In genomic region chr5:31202933-31203332, GRCm38 (mm10) we compare ENCODE assay signal across 8 mouse cellular contexts. TPM values are rescaled to one million over a fixed set of nuclear protein-coding genes. Genes with fewer than 3 reads are reported as not detected.
DNase-seq lines count a peak whose midpoint lies in the region; ATAC-seq and TF ChIP-seq lines count a peak whose summit lies in the region.

No protein-coding gene starts in this region.

- peaks cover 79% of the 10 kb centered on the region for H3K36me3 ChIP-seq in heart, embryonic 12.5 days
- peaks cover 10 to 37% of the 10 kb centered on the region in 2 experiments for H3K36me3 ChIP-seq in MEL (ENCODE audit: control insufficient read depth in 1 of 2, insufficient read depth in 2 of 2, low read length in 2 of 2)
- peaks cover 11% of the 10 kb centered on the region for H3K36me3 ChIP-seq in hindbrain, embryonic 11.5 days (ENCODE audit: control insufficient read depth, insufficient read depth, low read length)
- peaks cover 27% of the 10 kb centered on the region for H3K36me3 ChIP-seq in midbrain, embryonic 11.5 days (ENCODE audit: control insufficient read depth, insufficient read depth, low read length)
- H3K36me3 ChIP-seq in thymus, adult 2 months (ENCODE audit: control insufficient read depth, insufficient read depth, low read length): peaks cover 64% of the 10 kb centered on the region

- H3K4me2 ChIP-seq in heart, embryonic 12.5 days: peak overlapping the region; percentile 81
- peak overlapping the region; percentile 61 for H3K4me2 ChIP-seq in hindbrain, embryonic 11.5 days (replicated peaks; ENCODE audit: low read depth, low read length)
- H3K4me2 ChIP-seq in midbrain, embryonic 11.5 days: peak overlapping the region; percentile 64

- WGBS in heart, embryonic 12.5 days: 83% methylated on average over 7 of the region's 7 CpGs
- 86% methylated on average over 7 of the region's 7 CpGs for WGBS in hindbrain, embryonic 11.5 days
- 86% methylated on average over 7 of the region's 7 CpGs for WGBS in midbrain, embryonic 11.5 days
- 96% methylated on average over 7 of the region's 7 CpGs for WGBS in thymus, adult 2 months

- TF ChIP-seq CTCF in MEL (IDR thresholded peaks at IDR 0.05 in 2 of 3, conservative IDR thresholded peaks at IDR 0.05 in 1 of 3; ENCODE audit: control insufficient read depth in 1 of 3, insufficient read depth in 1 of 3, low read depth in 2 of 3, low read length in 3 of 3, poor library complexity in 1 of 3, severe bottlenecking in 1 of 3): no peak
- no peak for TF ChIP-seq CTCF in thymus, adult 2 months (IDR thresholded peaks at IDR 0.05; ENCODE audit: borderline replicate concordance, control insufficient read depth, extremely low read depth, insufficient read depth, low read length, poor library complexity)

- no peak for TF ChIP-seq RAD21 in MEL (IDR thresholded peaks at IDR 0.05; ENCODE audit: low read depth, low read length)

- H3K27me3 ChIP-seq in heart, embryonic 12.5 days (replicated peaks): no peaks in the 10 kb centered on the region
- H3K27me3 ChIP-seq in MEL (ENCODE audit: control insufficient read depth in 1 of 2, insufficient read depth in 2 of 2, low read length in 2 of 2): no peaks in the 10 kb centered on the region
- no peaks in the 10 kb centered on the region for H3K27me3 ChIP-seq in hindbrain, embryonic 11.5 days (ENCODE audit: control insufficient read depth, insufficient read depth, low read length)
- no peaks in the 10 kb centered on the region for H3K27me3 ChIP-seq in midbrain, embryonic 11.5 days (ENCODE audit: control insufficient read depth, insufficient read depth, low read length)
- H3K27me3 ChIP-seq in thymus, adult 2 months (ENCODE audit: control insufficient read depth, insufficient read depth, low read length): no peaks in the 10 kb centered on the region

- H3K4me3 ChIP-seq in heart, embryonic 12.5 days: peak overlapping the region; percentile 70
- H3K4me3 ChIP-seq in MEL (ENCODE audit: control insufficient read depth in 1 of 2, insufficient read depth in 1 of 2, low read depth in 2 of 2, low read length in 2 of 2): no peak overlapping the region
- peak overlapping the region; percentile 81 for H3K4me3 ChIP-seq in hindbrain, embryonic 11.5 days (ENCODE audit: low read depth, low read length)
- peak overlapping the region; percentile 76 for H3K4me3 ChIP-seq in midbrain, embryonic 11.5 days (ENCODE audit: low read depth, low read length)
- H3K4me3 ChIP-seq in thymus, adult 2 months (ENCODE audit: control insufficient read depth, insufficient read depth, low read length): no peak overlapping the region

- no peak for ATAC-seq in heart, embryonic 12.5 days (ENCODE audit: insufficient number of reproducible peaks, low FRiP score)
- ATAC-seq in hindbrain, embryonic 11.5 days (ENCODE audit: low FRiP score): no peak
- ATAC-seq in midbrain, embryonic 11.5 days (ENCODE audit: low FRiP score): no peak

- peak overlapping the region; percentile 85; the same call in 1 of the 2 replicates for H3K27ac ChIP-seq in heart, embryonic 12.5 days (ENCODE audit: poor library complexity, severe bottlenecking)
- peak overlapping the region; percentile 71 for H3K27ac ChIP-seq in MEL (ENCODE audit: control insufficient read depth, low read depth, low read length)
- H3K27ac ChIP-seq in hindbrain, embryonic 11.5 days (ENCODE audit: low read depth, low read length): peak overlapping the region; percentile 68
- peak overlapping the region; percentile 71; the same call in 1 of the 2 replicates for H3K27ac ChIP-seq in midbrain, embryonic 11.5 days (ENCODE audit: low read depth, low read length)
- H3K27ac ChIP-seq in thymus, adult 2 months (ENCODE audit: control insufficient read depth, insufficient read depth, low read length): no peak overlapping the region

- peaks cover 18% of the 10 kb centered on the region for H3K79me2 ChIP-seq in MEL (ENCODE audit: control insufficient read depth, insufficient read depth, low read length, poor library complexity)

- TF ChIP-seq POLR2A in MEL (IDR thresholded peaks at IDR 0.05; ENCODE audit: control insufficient read depth in 1 of 2, insufficient read depth in 1 of 2, low read depth in 1 of 2, low read length in 2 of 2, poor library complexity in 1 of 2): no peak
- TF ChIP-seq POLR2A in thymus, adult 2 months (IDR thresholded peaks at IDR 0.05; ENCODE audit: control insufficient read depth, extremely low read depth, insufficient read depth, low read length, poor library complexity): no peak

- H3K9ac ChIP-seq in heart, embryonic 12.5 days: peak overlapping the region; percentile 84
- no peak overlapping the region; the same call in 1 of the 2 replicates for H3K9ac ChIP-seq in MEL (ENCODE audit: control insufficient read depth, low read depth, low read length, poor library complexity, severe bottlenecking)
- peak overlapping the region; percentile 60 for H3K9ac ChIP-seq in hindbrain, embryonic 11.5 days (ENCODE audit: low read depth, low read length)
- peak overlapping the region; percentile 71; the same call in 1 of the 2 replicates for H3K9ac ChIP-seq in midbrain, embryonic 11.5 days (ENCODE audit: low read length)

- H3K9me3 ChIP-seq in heart, embryonic 12.5 days (replicated peaks): peaks cover 5% of the 10 kb centered on the region
- no peaks in the 10 kb centered on the region for H3K9me3 ChIP-seq in MEL (replicated peaks; ENCODE audit: insufficient read depth, low read length)
- peaks cover 5% of the 10 kb centered on the region for H3K9me3 ChIP-seq in hindbrain, embryonic 11.5 days (ENCODE audit: control insufficient read depth, low read length)
- peaks cover 4% of the 10 kb centered on the region for H3K9me3 ChIP-seq in midbrain, embryonic 11.5 days (ENCODE audit: control insufficient read depth, low read length)

- H3K4me1 ChIP-seq in heart, embryonic 12.5 days (replicated peaks): peaks cover 18% of the 10 kb centered on the region
- no peaks in the 10 kb centered on the region; a peak in 1 of 4 replicates for H3K4me1 ChIP-seq in MEL (ENCODE audit: control insufficient read depth in 1 of 2, insufficient read depth in 2 of 2, low read length in 2 of 2)
- H3K4me1 ChIP-seq in hindbrain, embryonic 11.5 days (replicated peaks; ENCODE audit: control insufficient read depth, insufficient read depth, low read length): peaks cover 5% of the 10 kb centered on the region; the same call in 1 of the 2 replicates
- H3K4me1 ChIP-seq in midbrain, embryonic 11.5 days (ENCODE audit: control insufficient read depth, insufficient read depth, low read length): peaks cover 12% of the 10 kb centered on the region
- H3K4me1 ChIP-seq in thymus, adult 2 months (replicated peaks; ENCODE audit: control insufficient read depth, insufficient read depth, low read length): peaks cover 13% of the 10 kb centered on the region

- no peak for TF ChIP-seq EP300 in MEL (IDR thresholded peaks at IDR 0.05; ENCODE audit: low read depth in 1 of 2, low read length in 2 of 2)

- intact Hi-C loops in heart, postnatal 10 days (cut with DNase I): loop anchor here (2.0 kb wide), 1 partner anchor 16 kb away; no protein-coding TSS in a partner anchor

- no peak for DNase-seq in heart, postnatal 10 days
- no peak for DNase-seq in MEL (ENCODE audit: low read depth, low spot score)
- no peak for DNase-seq in hindbrain, embryonic 11.5 days (ENCODE audit: low spot score)
- DNase-seq in midbrain, embryonic 11.5 days (ENCODE audit: low spot score, missing footprints): peak; percentile 65
- no peak for DNase-seq in thymus, adult 2 months
- DNase-seq in adrenal gland, adult 18-20 months (ENCODE audit: low spot score in 2 of 2): no peak
- no peak for DNase-seq in left cerebral cortex, adult 8-10 months (ENCODE audit: low spot score in 2 of 2)

RNA-seq across cellular contexts. Expression of gene Zfp513, which starts 0.8 kb away (rescaled TPM):
- 9.9 and 10.5 TPM in 2 replicates for polyA plus RNA-seq in heart, embryonic 12.5 days (2016; fragmentation: Nextera tagmentation; extraction: Ambion mirVana)
- total RNA-seq in heart, postnatal 10 days (2021): 10 to 100 TPM; 12.7 to 12.9 TPM
- total RNA-seq in MEL (2012; rRNA removed): 6.0 and 7.0 TPM in 2 replicates
- 10 to 100 TPM in 1 of 2 experiments, not detected in 1; 15.2 TPM for polyA plus RNA-seq in MEL (2012; ENCODE audit: insufficient read depth in 1 of 2, insufficient read length in 2 of 2, low read depth in 1 of 2, low replicate concordance in 2 of 2, missing spikeins in 1 of 2)
- 4.9 and 5.7 TPM in 2 replicates for polyA plus RNA-seq in hindbrain, embryonic 11.5 days (2014; fragmentation: Nextera tagmentation; extraction: Ambion mirVana)
- 4.2 and 6.5 TPM in 2 replicates for polyA plus RNA-seq in midbrain, embryonic 11.5 days (2014; fragmentation: Nextera tagmentation; extraction: Ambion mirVana)
- polyA plus RNA-seq in thymus, adult 2 months (2012; rRNA removed): 88.5 and 90.3 TPM in 2 replicates
- 10 to 100 TPM; 25.9 to 29.2 TPM for total RNA-seq in adrenal gland, adult 18-20 months (2021)
- total RNA-seq in left cerebral cortex, adult 8-10 months (2022): 10 to 100 TPM; 24.1 to 31.4 (median 28.4) TPM

RNA-seq across cellular contexts. Expression of gene Eif2b4, which starts 9.7 kb away (rescaled TPM):
- 52.3 and 60.5 TPM in 2 replicates for polyA plus RNA-seq in heart, embryonic 12.5 days (2016; fragmentation: Nextera tagmentation; extraction: Ambion mirVana)
- total RNA-seq in heart, postnatal 10 days (2021): 10 to 100 TPM; 44.8 to 45.2 TPM
- 126 and 151 TPM in 2 replicates for total RNA-seq in MEL (2012; rRNA removed)
- polyA plus RNA-seq in MEL (2012; ENCODE audit: insufficient read depth in 1 of 2, insufficient read length in 2 of 2, low read depth in 1 of 2, low replicate concordance in 2 of 2, missing spikeins in 1 of 2): 100 to 1,000 TPM in 1 of 2 experiments, not detected in 1; 282 TPM
- polyA plus RNA-seq in hindbrain, embryonic 11.5 days (2014; fragmentation: Nextera tagmentation; extraction: Ambion mirVana): 65.8 and 66.5 TPM in 2 replicates
- polyA plus RNA-seq in midbrain, embryonic 11.5 days (2014; fragmentation: Nextera tagmentation; extraction: Ambion mirVana): 62.0 and 63.9 TPM in 2 replicates
- polyA plus RNA-seq in thymus, adult 2 months (2012; rRNA removed): 74.5 and 88.0 TPM in 2 replicates
- 10 to 100 TPM; 54.9 to 69.8 TPM for total RNA-seq in adrenal gland, adult 18-20 months (2021)
- 10 to 100 TPM; 30.1 to 37.0 (median 36.1) TPM for total RNA-seq in left cerebral cortex, adult 8-10 months (2022)

RNA-seq across cellular contexts. Expression of gene Snx17, which starts 9.9 kb away (rescaled TPM):
- polyA plus RNA-seq in heart, embryonic 12.5 days (2016; fragmentation: Nextera tagmentation; extraction: Ambion mirVana): 112 and 116 TPM in 2 replicates
- 10 to 100 TPM; 80.0 to 80.7 TPM for total RNA-seq in heart, postnatal 10 days (2021)
- total RNA-seq in MEL (2012; rRNA removed): 67.3 and 85.1 TPM in 2 replicates
- polyA plus RNA-seq in MEL (2012; ENCODE audit: insufficient read depth in 1 of 2, insufficient read length in 2 of 2, low read depth in 1 of 2, low replicate concordance in 2 of 2, missing spikeins in 1 of 2): 10 to 100 TPM in 1 of 2 experiments, not detected in 1; 85.6 TPM
- 133 and 146 TPM in 2 replicates for polyA plus RNA-seq in hindbrain, embryonic 11.5 days (2014; fragmentation: Nextera tagmentation; extraction: Ambion mirVana)
- polyA plus RNA-seq in midbrain, embryonic 11.5 days (2014; fragmentation: Nextera tagmentation; extraction: Ambion mirVana): 150 and 155 TPM in 2 replicates
- polyA plus RNA-seq in thymus, adult 2 months (2012; rRNA removed): 127 and 134 TPM in 2 replicates
- 100 to 1,000 TPM; 103 to 108 TPM for total RNA-seq in adrenal gland, adult 18-20 months (2021)
- 10 to 100 TPM; 80.7 to 85.0 (median 83.6) TPM for total RNA-seq in left cerebral cortex, adult 8-10 months (2022)

RNA-seq across cellular contexts. Expression of gene Ppm1g, which starts 17.6 kb away (rescaled TPM):
- polyA plus RNA-seq in heart, embryonic 12.5 days (2016; fragmentation: Nextera tagmentation; extraction: Ambion mirVana): 111 and 112 TPM in 2 replicates
- 10 to 100 TPM; 70.1 to 86.9 TPM for total RNA-seq in heart, postnatal 10 days (2021)
- total RNA-seq in MEL (2012; rRNA removed): 374 and 408 TPM in 2 replicates
- 100 to 1,000 TPM; 169 to 639 TPM for polyA plus RNA-seq in MEL (2012; ENCODE audit: insufficient read depth in 1 of 2, insufficient read length in 2 of 2, low read depth in 1 of 2, low replicate concordance in 2 of 2, missing spikeins in 1 of 2)
- polyA plus RNA-seq in hindbrain, embryonic 11.5 days (2014; fragmentation: Nextera tagmentation; extraction: Ambion mirVana): 148 and 156 TPM in 2 replicates
- polyA plus RNA-seq in midbrain, embryonic 11.5 days (2014; fragmentation: Nextera tagmentation; extraction: Ambion mirVana): 156 and 164 TPM in 2 replicates
- 122 and 168 TPM in 2 replicates for polyA plus RNA-seq in thymus, adult 2 months (2012; rRNA removed)
- total RNA-seq in adrenal gland, adult 18-20 months (2021): 100 to 1,000 TPM; 110 to 129 TPM
- total RNA-seq in left cerebral cortex, adult 8-10 months (2022): 10 to 100 TPM; 64.9 to 77.9 (median 75.5) TPM

RNA-seq across cellular contexts. Expression of gene Gtf3c2, which starts 23.0 kb away (rescaled TPM):
- polyA plus RNA-seq in heart, embryonic 12.5 days (2016; fragmentation: Nextera tagmentation; extraction: Ambion mirVana): 58.8 and 63.7 TPM in 2 replicates
- 10 to 100 TPM; 45.1 to 48.3 TPM for total RNA-seq in heart, postnatal 10 days (2021)
- 46.7 and 50.9 TPM in 2 replicates for total RNA-seq in MEL (2012; rRNA removed)
- 100 to 1,000 TPM in 1 of 2 experiments, not detected in 1; 129 TPM for polyA plus RNA-seq in MEL (2012; ENCODE audit: insufficient read depth in 1 of 2, insufficient read length in 2 of 2, low read depth in 1 of 2, low replicate concordance in 2 of 2, missing spikeins in 1 of 2)
- polyA plus RNA-seq in hindbrain, embryonic 11.5 days (2014; fragmentation: Nextera tagmentation; extraction: Ambion mirVana): 66.4 and 72.6 TPM in 2 replicates
- 71.9 and 72.5 TPM in 2 replicates for polyA plus RNA-seq in midbrain, embryonic 11.5 days (2014; fragmentation: Nextera tagmentation; extraction: Ambion mirVana)
- polyA plus RNA-seq in thymus, adult 2 months (2012; rRNA removed): 112 and 113 TPM in 2 replicates
- 10 to 100 TPM; 43.8 to 55.2 TPM for total RNA-seq in adrenal gland, adult 18-20 months (2021)
- 10 to 100 TPM; 49.8 to 65.0 (median 58.1) TPM for total RNA-seq in left cerebral cortex, adult 8-10 months (2022)

Comparison
In these comparisons a context has a peak if more than half of its experiments do, and no peak if none do; other contexts are left out.
1. H3K4me3 ChIP-seq: peak in heart, embryonic 12.5 days (single experiment), hindbrain, embryonic 11.5 days (single experiment) and midbrain, embryonic 11.5 days (single experiment); none in MEL (0 of 2) and thymus, adult 2 months (single experiment).
2. Peak in every context shown above with its lines, with median percentiles within 50 percentile points of each other: H3K4me2 ChIP-seq.